7 mouse cellular contexts compared by ENCODE assay signal in the genomic region with DNA sequence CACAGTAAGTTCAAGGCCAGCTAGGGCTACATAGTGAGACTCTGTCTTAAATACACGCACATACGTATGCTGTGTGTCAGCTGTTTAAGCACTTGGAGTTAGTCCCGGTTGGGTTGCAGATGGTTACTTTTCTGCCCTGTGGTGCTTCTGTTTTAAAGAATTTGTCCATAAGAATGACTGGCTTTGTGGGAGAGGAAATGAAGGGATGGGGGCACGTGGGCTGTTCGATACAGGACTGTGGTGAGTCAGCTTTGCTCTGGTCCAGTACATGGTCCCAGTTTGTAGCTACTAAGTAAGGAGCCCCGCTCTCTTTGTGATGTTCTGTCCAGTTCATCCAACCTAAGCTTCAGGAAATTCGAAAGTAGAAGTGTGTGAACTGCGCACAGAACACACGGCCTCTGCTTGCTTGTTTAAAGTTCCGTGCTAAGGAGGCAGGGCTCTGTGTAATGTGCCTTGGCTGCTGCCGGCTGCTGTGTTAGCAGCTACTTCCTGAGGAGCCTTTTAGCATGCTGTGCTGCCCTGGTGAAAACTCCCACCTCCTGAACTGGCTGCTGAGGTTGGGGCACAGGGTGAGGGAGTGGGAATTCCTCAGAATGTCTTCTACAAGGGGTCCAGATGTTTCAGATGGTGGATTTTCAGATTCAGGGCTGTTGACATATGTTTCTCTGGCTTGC. TPM values are rescaled to one million over a fixed set of nuclear protein-coding genes. Genes with fewer than 3 reads are reported as not detected.
DNase-seq lines count a peak whose midpoint lies in the region; ATAC-seq and TF ChIP-seq lines count a peak whose summit lies in the region.

No protein-coding gene starts in this region.

- no peak overlapping the region for H3K4me3 ChIP-seq in liver, embryonic 11.5 days (ENCODE audit: low read depth, low read length)
- H3K4me3 ChIP-seq in embryonic fibroblast, embryonic 13.5 days (ENCODE audit: insufficient read depth, low read length): peak overlapping the region; percentile 0; the same call in 1 of the 2 replicates
- peak overlapping the region; percentile 10; the same call in 1 of the 2 replicates for H3K4me3 ChIP-seq in lung, postnatal 0 days (ENCODE audit: low read depth, low read length)

- no peak overlapping the region for H3K27ac ChIP-seq in liver, embryonic 11.5 days (ENCODE audit: low read depth, low read length)
- peak overlapping the region; percentile 61 for H3K27ac ChIP-seq in embryonic fibroblast, embryonic 13.5 days (ENCODE audit: insufficient read depth, low read length)
- no peak overlapping the region for H3K27ac ChIP-seq in lung, postnatal 0 days (ENCODE audit: low read length)

- TF ChIP-seq CTCF in embryonic fibroblast, embryonic 13.5 days (IDR thresholded peaks at IDR 0.05; ENCODE audit: borderline replicate concordance, insufficient read depth, low read length): no peak
- no peak for TF ChIP-seq CTCF in lung, postnatal 0 days (IDR thresholded peaks at IDR 0.05)

- peak overlapping the region; percentile 32 for H3K4me2 ChIP-seq in liver, embryonic 11.5 days
- H3K4me2 ChIP-seq in lung, postnatal 0 days (replicated peaks; ENCODE audit: low read depth, low read length): peak overlapping the region; percentile 25; the same call in 1 of the 2 replicates

- TF ChIP-seq POLR2A in embryonic fibroblast, embryonic 13.5 days (IDR thresholded peaks at IDR 0.05; ENCODE audit: low read depth, low read length): no peak

- 35% methylated on average over 11 of the region's 11 CpGs for WGBS in liver, embryonic 11.5 days
- 19% methylated on average over 11 of the region's 11 CpGs for WGBS in lung, postnatal 0 days

- no peak for DNase-seq in liver, embryonic 11.5 days (ENCODE audit: low spot score)
- DNase-seq in liver: no peak
- peak; percentile 43 for DNase-seq in lung, postnatal 0 days (ENCODE audit: low spot score)
- peak; percentile 49 to 62 for DNase-seq in thymus, postnatal 36 days
- DNase-seq in left cerebral cortex, postnatal 10 days (ENCODE audit: extremely low spot score in 1 of 2, low spot score in 2 of 2): no peak
- no peak for DNase-seq in retina, postnatal 1 day

- intact Hi-C loops in left cerebral cortex, postnatal 10 days (cut with DNase I): loop anchor here (10.0 kb wide), 1 partner anchor 123 kb away; no protein-coding TSS in a partner anchor

- H3K36me3 ChIP-seq in liver, embryonic 11.5 days (ENCODE audit: control insufficient read depth, insufficient read depth, low read length): no peaks in the 10 kb centered on the region
- H3K36me3 ChIP-seq in lung, postnatal 0 days (ENCODE audit: insufficient read depth, low read length): no peaks in the 10 kb centered on the region

- ATAC-seq in liver, embryonic 11.5 days (replicated peaks; ENCODE audit: low FRiP score): no peak
- ATAC-seq in lung, postnatal 0 days: peak; percentile 47

- peaks cover 53% of the 10 kb centered on the region for H3K4me1 ChIP-seq in liver, embryonic 11.5 days (replicated peaks; ENCODE audit: control insufficient read depth, insufficient read depth, low read length)
- peaks cover 23% of the 10 kb centered on the region for H3K4me1 ChIP-seq in embryonic fibroblast, embryonic 13.5 days (ENCODE audit: control insufficient read depth, insufficient read depth, low read length)
- peaks cover 32% of the 10 kb centered on the region; the same call in 1 of the 2 replicates for H3K4me1 ChIP-seq in lung, postnatal 0 days (ENCODE audit: insufficient read depth, low read depth, low read length)

- no peaks in the 10 kb centered on the region for H3K9me3 ChIP-seq in liver, embryonic 11.5 days (ENCODE audit: control insufficient read depth, low read length)
- H3K9me3 ChIP-seq in lung, postnatal 0 days (ENCODE audit: low read length): no peaks in the 10 kb centered on the region

- TF ChIP-seq EP300 in lung, postnatal 0 days (IDR thresholded peaks at IDR 0.05): no peak

- no peak overlapping the region for H3K9ac ChIP-seq in liver, embryonic 11.5 days (ENCODE audit: low read depth, low read length)
- H3K9ac ChIP-seq in lung, postnatal 0 days (replicated peaks; ENCODE audit: low read depth): no peak overlapping the region

- H3K27me3 ChIP-seq in liver, embryonic 11.5 days (replicated peaks; ENCODE audit: control insufficient read depth, insufficient read depth, low read length): no peaks in the 10 kb centered on the region
- H3K27me3 ChIP-seq in lung, postnatal 0 days (replicated peaks; ENCODE audit: insufficient read depth, low read length): no peaks in the 10 kb centered on the region

RNA-seq across cellular contexts. Expression of a gene that starts 31.5 kb away (rescaled TPM):
- polyA plus RNA-seq in liver, embryonic 11.5 days (2014; fragmentation: Nextera tagmentation; extraction: Ambion mirVana): 11.3 and 13.7 TPM in 2 replicates
- polyA plus RNA-seq in embryonic fibroblast, embryonic 13.5 days (2011; ENCODE audit: insufficient read length, low read depth, missing spikeins): 50.3 and 57.8 TPM in 2 replicates
- polyA plus RNA-seq in lung, postnatal 0 days (2015; fragmentation: Nextera tagmentation; extraction: Ambion mirVana): 10.1 and 11.1 TPM in 2 replicates
- 10 to 100 TPM; 72.0 to 76.1 TPM for total RNA-seq in left cerebral cortex, postnatal 10 days (2021)

Comparison
In these comparisons a context has a peak if more than half of its experiments do, and no peak if none do; other contexts are left out.
1. DNase-seq: peak in lung, postnatal 0 days (single experiment) and thymus, postnatal 36 days (2 of 2); none in liver, embryonic 11.5 days (single experiment), liver (single experiment), left cerebral cortex, postnatal 10 days (0 of 2) and retina, postnatal 1 day (single experiment).